8 mouse cellular contexts compared by ENCODE assay signal in genomic region chr7:67910528-67910927, GRCm38 (mm10). TPM values are rescaled to one million over a fixed set of nuclear protein-coding genes. Genes with fewer than 3 reads are reported as not detected.
DNase-seq lines count a peak whose midpoint lies in the region; ATAC-seq lines count a peak whose summit lies in the region.

No protein-coding gene starts in this region.

- no peak overlapping the region; the same call in 1 of the 2 replicates for H3K4me2 ChIP-seq in kidney, embryonic 14.5 days (replicated peaks; ENCODE audit: low read depth, low read length)
- peak overlapping the region; percentile 32 for H3K4me2 ChIP-seq in midbrain, embryonic 15.5 days

- H3K9me3 ChIP-seq in kidney, embryonic 14.5 days (ENCODE audit: control insufficient read depth, low read length), result no peaks in the 10 kb centered on the region
- no peaks in the 10 kb centered on the region for H3K9me3 ChIP-seq in embryonic facial prominence, embryonic 10.5 days
- no peaks in the 10 kb centered on the region for H3K9me3 ChIP-seq in hindbrain, embryonic 10.5 days
- H3K9me3 ChIP-seq in midbrain, embryonic 15.5 days, result no peaks in the 10 kb centered on the region

- H3K4me3 ChIP-seq in kidney, embryonic 14.5 days (ENCODE audit: low read length), result no peak overlapping the region
- peak overlapping the region; percentile 35; the same call in 1 of the 2 replicates for H3K4me3 ChIP-seq in embryonic facial prominence, embryonic 10.5 days
- H3K4me3 ChIP-seq in hindbrain, embryonic 10.5 days, result peak overlapping the region; percentile 20; the same call in 1 of the 2 replicates
- 0 out of 2 replicates have a peak overlapping the region, but pooled peaks have one; percentile 0 for H3K4me3 ChIP-seq in midbrain, embryonic 15.5 days

- 47% methylated on average over 10 of the region's 10 CpGs for WGBS in kidney, embryonic 14.5 days
- 21% methylated on average over 10 of the region's 10 CpGs for WGBS in embryonic facial prominence, embryonic 10.5 days
- 42% methylated on average over 10 of the region's 10 CpGs for WGBS in hindbrain, embryonic 10.5 days
- 21% methylated on average over 10 of the region's 10 CpGs for WGBS in midbrain, embryonic 15.5 days

- H3K36me3 ChIP-seq in kidney, embryonic 14.5 days (ENCODE audit: control insufficient read depth, insufficient read depth, low read length), result no peaks in the 10 kb centered on the region
- H3K36me3 ChIP-seq in embryonic facial prominence, embryonic 10.5 days (replicated peaks), result no peaks in the 10 kb centered on the region
- H3K36me3 ChIP-seq in hindbrain, embryonic 10.5 days, result no peaks in the 10 kb centered on the region
- no peaks in the 10 kb centered on the region for H3K36me3 ChIP-seq in midbrain, embryonic 15.5 days (replicated peaks)

- H3K27me3 ChIP-seq in kidney, embryonic 14.5 days (ENCODE audit: control insufficient read depth, insufficient read depth, low read length), result no peaks in the 10 kb centered on the region
- no peaks in the 10 kb centered on the region for H3K27me3 ChIP-seq in embryonic facial prominence, embryonic 10.5 days (replicated peaks; ENCODE audit: low read depth, poor library complexity, severe bottlenecking)
- no peaks in the 10 kb centered on the region for H3K27me3 ChIP-seq in hindbrain, embryonic 10.5 days (ENCODE audit: insufficient read depth, poor library complexity, severe bottlenecking)
- no peaks in the 10 kb centered on the region for H3K27me3 ChIP-seq in midbrain, embryonic 15.5 days (replicated peaks)

- peak overlapping the region; percentile 14; the same call in 1 of the 2 replicates for H3K27ac ChIP-seq in kidney, embryonic 14.5 days (ENCODE audit: low read depth, low read length)
- peak overlapping the region; percentile 82 for H3K27ac ChIP-seq in embryonic facial prominence, embryonic 10.5 days (replicated peaks)
- H3K27ac ChIP-seq in hindbrain, embryonic 10.5 days, result peak overlapping the region; percentile 84
- H3K27ac ChIP-seq in midbrain, embryonic 15.5 days, result no peak overlapping the region

- peak; percentile 30 for ATAC-seq in kidney, embryonic 14.5 days (ENCODE audit: low FRiP score, low TSS enrichment)
- ATAC-seq in midbrain, embryonic 15.5 days (replicated peaks), result 0 out of 2 replicates have a peak, but pooled peaks have one; percentile 52

- peaks cover 2% of the 10 kb centered on the region; the same call in 1 of the 2 replicates for H3K4me1 ChIP-seq in kidney, embryonic 14.5 days (ENCODE audit: control insufficient read depth, insufficient read depth, low read length)
- H3K4me1 ChIP-seq in embryonic facial prominence, embryonic 10.5 days, result peaks cover 26% of the 10 kb centered on the region
- peaks cover 23% of the 10 kb centered on the region for H3K4me1 ChIP-seq in hindbrain, embryonic 10.5 days (replicated peaks)
- no peaks in the 10 kb centered on the region for H3K4me1 ChIP-seq in midbrain, embryonic 15.5 days

- DNase-seq in kidney, postnatal 14 days, result no peak
- peak; percentile 42 for DNase-seq in embryonic facial prominence, embryonic 10.5 days (ENCODE audit: low spot score)
- peak; percentile 29 for DNase-seq in hindbrain, embryonic 10.5 days (ENCODE audit: low spot score)
- DNase-seq in spleen, adult 12 weeks (ENCODE audit: low spot score), result no peak
- DNase-seq in ovary, postnatal 10 days (ENCODE audit: low spot score), result no peak
- DNase-seq in adrenal gland, adult (ENCODE audit: inconsistent age in 2 of 2, low spot score in 1 of 2), result no peak

- H3K9ac ChIP-seq in kidney, embryonic 14.5 days (ENCODE audit: low read depth, low read length), result no peak overlapping the region
- no peak overlapping the region for H3K9ac ChIP-seq in midbrain, embryonic 15.5 days

RNA-seq across cellular contexts. Expression of gene Igf1r, which starts 42.1 kb away (rescaled TPM):
- polyA plus RNA-seq in kidney, embryonic 14.5 days (2014; fragmentation: Nextera tagmentation; extraction: Ambion mirVana), result 29.7 and 31.6 TPM in 2 replicates
- polyA plus RNA-seq in embryonic facial prominence, embryonic 10.5 days (2016; fragmentation: Nextera tagmentation; extraction: Ambion mirVana), result 22.6 and 25.2 TPM in 2 replicates
- 19.7 and 24.9 TPM in 2 replicates for polyA plus RNA-seq in hindbrain, embryonic 10.5 days (2016; fragmentation: Nextera tagmentation; extraction: Ambion mirVana)
- polyA plus RNA-seq in midbrain, embryonic 15.5 days (2015; fragmentation: Nextera tagmentation; extraction: Ambion mirVana), result 27.1 and 27.8 TPM in 2 replicates

Comparison
In these comparisons a context has a peak if more than half of its experiments do, and no peak if none do; other contexts are left out.
1. DNase-seq: peak in embryonic facial prominence, embryonic 10.5 days (single experiment) and hindbrain, embryonic 10.5 days (single experiment); none in kidney, postnatal 14 days (single experiment), spleen, adult 12 weeks (single experiment), ovary, postnatal 10 days (single experiment) and adrenal gland, adult (0 of 2).